Mouse (Mus musculus) CD4-positive helper T cell, adult 2 months (primary cell): ENCODE results near the gene Hnrnpul1.

Experiments used
- DNase-seq: peaks from one replicate; pipeline ENCODE4 v3.0.0-alpha.2; 2012; ENCODE audit warnings: low read depth, missing footprints, low spot score

The Hnrnpul1 gene

GRCm38 (mm10) chr7:25689603-25690021 is 64.9 kb downstream of the Hnrnpul1 start:
- peak; percentile 88 for DNase-seq

GRCm38 (mm10) chr7:25688810-25689586 is 65.6 kb downstream of the Hnrnpul1 start:
- peak; percentile 94 for DNase-seq

- DNase-seq = peak; percentile 64
Measured at GRCm38 (mm10) chr7:25687811-25688401, 66.7 kb downstream of the Hnrnpul1 start.

- DNase-seq = peak; percentile 94
Measured at GRCm38 (mm10) chr7:25686680-25687531, 67.7 kb downstream of the Hnrnpul1 start, which contains the start of gene Tgfb1. TSS of gene Tgfb1 (plus strand) at chr7:25687002.

- DNase-seq = no peak
Measured at GRCm38 (mm10) chr7:25685926-25686470, 68.6 kb downstream of the Hnrnpul1 start.

GRCm38 (mm10) chr7:25684659-25685058 is 69.9 kb downstream of the Hnrnpul1 start:
- no peak for DNase-seq

- peak; percentile 80 for DNase-seq
Measured at GRCm38 (mm10) chr7:25683474-25684180, 70.9 kb downstream of the Hnrnpul1 start.

GRCm38 (mm10) chr7:25681341-25682231 is 73.0 kb downstream of the Hnrnpul1 start:
- peak; percentile 75 for DNase-seq

GRCm38 (mm10) chr7:25680514-25681258 is 73.9 kb downstream of the Hnrnpul1 start, which contains the start of gene B9d2:
TSS of gene B9d2 (plus strand) at chr7:25680780.
- DNase-seq = peak; percentile 98

- no peak for DNase-seq
Measured at GRCm38 (mm10) chr7:25679971-25680370, 74.6 kb downstream of the Hnrnpul1 start.

GRCm38 (mm10) chr7:25677013-25677412 is 77.5 kb downstream of the Hnrnpul1 start:
- DNase-seq = no peak

GRCm38 (mm10) chr7:25676085-25676781 is 78.3 kb downstream of the Hnrnpul1 start:
- no peak for DNase-seq

- DNase-seq = no peak
Measured at GRCm38 (mm10) chr7:25675405-25675804, 79.2 kb downstream of the Hnrnpul1 start.

GRCm38 (mm10) chr7:25674719-25675300 is 79.7 kb downstream of the Hnrnpul1 start, which contains the start of gene Tmem91:
TSS of gene Tmem91 (minus strand) at chr7:25675166.
- DNase-seq = no peak

GRCm38 (mm10) chr7:25674297-25674696 is 80.3 kb downstream of the Hnrnpul1 start:
- no peak for DNase-seq

GRCm38 (mm10) chr7:25672442-25672841 is 82.1 kb downstream of the Hnrnpul1 start:
- no peak for DNase-seq

- DNase-seq = no peak
Measured at GRCm38 (mm10) chr7:25671686-25672085, 82.9 kb downstream of the Hnrnpul1 start.
